Comparison of ENCODE assay signal across 25 mouse cellular contexts in genomic region chr13:56332356-56332755, GRCm38 (mm10).
"Had no signal": no experiment of that assay in that cellular context is flagged by ENCODE, and none has a peak within 500 bp of the region (broad histone marks: within the 10 kb centered on the region; RNA-seq: fewer than 3 reads in every experiment).

No protein-coding gene starts in this region.

- H3K4me2 ChIP-seq: heart, embryonic 11.5 days; heart, embryonic 13.5 days; heart, embryonic 15.5 days; hindbrain, embryonic 12.5 days; hindbrain, embryonic 14.5 days; kidney, embryonic 15.5 days; limb, embryonic 13.5 days; limb, embryonic 15.5 days; liver, embryonic 12.5 days had no signal

- H3K27ac ChIP-seq: heart, adult 2 months; heart, embryonic 13.5 days; heart, embryonic 15.5 days; hindbrain, embryonic 12.5 days; hindbrain, embryonic 14.5 days; kidney, embryonic 15.5 days; kidney, postnatal 0 days; limb, embryonic 13.5 days; limb, embryonic 15.5 days; liver, embryonic 12.5 days; liver, embryonic 14.5 days had no signal

- H3K36me3 ChIP-seq: heart, embryonic 13.5 days; heart, embryonic 15.5 days; hindbrain, embryonic 12.5 days; kidney, embryonic 15.5 days; limb, embryonic 13.5 days; limb, embryonic 15.5 days; liver, embryonic 12.5 days had no signal

- DNase-seq: gastrocnemius, postnatal 14 days; gastrocnemius, postnatal 36 days; heart, adult 2 months; heart, postnatal 14 days; heart, postnatal 36 days; kidney, adult 11 months; kidney, adult 2 months; kidney, adult 9 months; kidney, postnatal 14 days; kidney, postnatal 36 days; layer of hippocampus, adult 9-11 months; layer of hippocampus, postnatal 36 days had no signal

- H3K4me3 ChIP-seq: heart, adult 2 months; heart, embryonic 13.5 days; heart, embryonic 15.5 days; hindbrain, embryonic 12.5 days; kidney, embryonic 15.5 days; limb, embryonic 13.5 days; limb, embryonic 15.5 days; liver, embryonic 12.5 days had no signal

- H3K9ac ChIP-seq: heart, embryonic 13.5 days; heart, embryonic 15.5 days; hindbrain, embryonic 12.5 days; hindbrain, embryonic 14.5 days; kidney, embryonic 15.5 days; limb, embryonic 13.5 days; limb, embryonic 15.5 days; liver, embryonic 12.5 days; liver, embryonic 14.5 days had no signal

- H3K4me1 ChIP-seq: liver, embryonic 12.5 days had no signal

- H3K9me3 ChIP-seq: heart, embryonic 13.5 days; heart, embryonic 15.5 days; hindbrain, embryonic 12.5 days; kidney, embryonic 15.5 days; limb, embryonic 13.5 days; limb, embryonic 15.5 days; liver, embryonic 12.5 days had no signal

- H3K27me3 ChIP-seq: hindbrain, embryonic 12.5 days; kidney, embryonic 15.5 days; limb, embryonic 13.5 days had no signal

- ATAC-seq: hindbrain, embryonic 16.5 days; intestine, embryonic 16.5 days; liver, embryonic 12.5 days had no signal
